Mouse (Mus musculus) forebrain, postnatal 0 days (tissue): ENCODE measurements around the gene Relt. TPM values are rescaled to one million over a fixed set of nuclear protein-coding genes. Genes with fewer than 3 reads are reported as not detected.

Experiments used
- ATAC-seq: fragments of 200-750 bp; cut with Nextera tagmentation; 2 replicates; pipeline ENCODE4 v1.8.0; 2017; ENCODE audit warnings: mild to moderate bottlenecking, moderate library complexity
- DNase-seq: peaks from one replicate; pipeline ENCODE4 v3.0.0-alpha.2; 2015
- H3K27ac ChIP-seq: fragments of 300-500 bp; sonication (generic); 2 replicates; pipeline ENCODE4 v1.5.1; 2014; ENCODE audit warnings: low read depth, mild to moderate bottlenecking, antibody characterized with exemption, low read length, moderate library complexity, mixed read lengths
- H3K27me3 ChIP-seq: fragments of 300-500 bp; sonication (generic); 2 replicates; pipeline ENCODE4 v1.6.1; 2014; ENCODE audit warnings: mild to moderate bottlenecking, low read length, mixed read lengths; ENCODE audit not compliant: insufficient read depth
- H3K36me3 ChIP-seq: fragments of 300-500 bp; sonication (generic); 2 replicates; pipeline ENCODE4 v1.6.1; 2014; ENCODE audit warnings: mild to moderate bottlenecking, moderate library complexity; ENCODE audit not compliant: insufficient read depth
- H3K4me1 ChIP-seq: fragments of 300-500 bp; sonication (generic); 2 replicates; pipeline ENCODE4 v1.6.1; 2014; ENCODE audit warnings: antibody characterized with exemption; ENCODE audit not compliant: insufficient read depth
- H3K4me2 ChIP-seq: fragments of 300-500 bp; sonication (generic); 2 replicates; pipeline ENCODE4 v1.6.1; 2014; ENCODE audit warnings: low read depth, mild to moderate bottlenecking, moderate library complexity
- H3K4me3 ChIP-seq: fragments of 300-500 bp; sonication (generic); 2 replicates; pipeline ENCODE4 v1.5.1; 2014; ENCODE audit warnings: low read depth, low read length, mixed read lengths
- H3K9ac ChIP-seq: fragments of 300-500 bp; sonication (generic); 2 replicates; pipeline ENCODE4 v1.6.1; 2014; ENCODE audit warnings: mild to moderate bottlenecking
- H3K9me3 ChIP-seq: fragments of 300-500 bp; sonication (generic); 2 replicates; pipeline ENCODE4 v1.6.1; 2016; ENCODE audit warnings: low read length
- CTCF ChIP-seq: sonication (generic); IDR thresholded peaks from 2 replicates; pipeline ENCODE4 v1.5.1; 2016; ENCODE audit warnings: antibody characterized with exemption, control low read depth, low read depth
- WGBS: fragments of 180-500 bp; shearing (Covaris S2); extraction: QIAGEN DNeasy Blood & Tissue Kit; methylation state at CpG from one replicate; pipeline ENCODE4 v1.1.7; 2014; 5-methylcytosine and 5-hydroxymethylcytosine counted together
- polyA plus RNA-seq: library from polyadenylated mRNA; unstranded; fragments of >200 nt; fragmentation: Nextera tagmentation; extraction: Ambion mirVana; gene quantifications from 2 replicates; pipeline ENCODE4 v1.2.1, GENCODE M21; 2015
- total RNA-seq: library from RNA; depleted of rRNA; stranded (reverse); fragments of >200 nt; gene quantifications from 2 replicates; pipeline ENCODE4 v1.2.3, GENCODE M21; 2014

Relt gene
- total and polyA plus RNA-seq, 2 experiments from 2014 or later, result 4.4 to 8.3 TPM

GRCm38 (mm10) chr7:100855300-100855699 lies 7.9 kb downstream of the Relt start:
- Histone ChIP-seq H3K27ac (peak overlapping the region; percentile 15; the same call in 1 of the 2 replicates), H3K36me3 (no peaks in the 10 kb centered on the region), H3K27me3 (no peaks in the 10 kb centered on the region), H3K4me2 (no peak overlapping the region), H3K9me3 (no peaks in the 10 kb centered on the region), H3K4me1 (peaks cover 17% of the 10 kb centered on the region; the same call in 1 of the 2 replicates), H3K9ac (no peak overlapping the region), H3K4me3 (no peak overlapping the region)
- TF ChIP-seq CTCF, result no peak
- 45% methylated on average over 4 of the region's 4 CpGs for WGBS
- DNase-seq (no peak), ATAC-seq (no peak)

DNA sequence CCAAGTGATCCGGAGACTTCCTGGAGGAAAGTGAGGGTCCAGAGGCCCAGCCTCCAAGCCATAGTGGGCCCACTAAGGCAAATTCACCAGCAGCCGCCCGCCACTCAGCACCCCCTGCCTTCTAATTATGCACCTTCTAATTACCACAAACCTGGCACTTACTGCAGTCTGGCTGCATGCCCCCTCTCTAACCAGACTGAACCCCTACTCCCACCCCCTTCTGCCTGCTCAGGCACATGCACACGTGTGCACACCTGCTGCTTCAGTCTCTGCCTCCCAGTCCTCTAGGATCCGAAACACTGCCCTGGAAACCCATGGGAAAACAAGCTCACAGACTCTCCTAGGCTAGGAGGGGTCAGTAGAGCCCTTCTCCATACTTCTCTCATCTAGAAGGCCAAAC lies 8.4 kb downstream of the Relt start:
- Histone ChIP-seq H3K27me3 (no peaks in the 10 kb centered on the region), H3K9ac (no peak overlapping the region), H3K36me3 (no peaks in the 10 kb centered on the region), H3K9me3 (no peaks in the 10 kb centered on the region), H3K4me3 (no peak overlapping the region), H3K4me2 (no peak overlapping the region), H3K27ac (no peak overlapping the region), H3K4me1 (peaks cover 17% of the 10 kb centered on the region; the same call in 1 of the 2 replicates)
- TF ChIP-seq CTCF, result no peak
- ATAC-seq (no peak), DNase-seq (peak; percentile 35)
- 32% methylated on average over 5 of the region's 5 CpGs for WGBS

DNA sequence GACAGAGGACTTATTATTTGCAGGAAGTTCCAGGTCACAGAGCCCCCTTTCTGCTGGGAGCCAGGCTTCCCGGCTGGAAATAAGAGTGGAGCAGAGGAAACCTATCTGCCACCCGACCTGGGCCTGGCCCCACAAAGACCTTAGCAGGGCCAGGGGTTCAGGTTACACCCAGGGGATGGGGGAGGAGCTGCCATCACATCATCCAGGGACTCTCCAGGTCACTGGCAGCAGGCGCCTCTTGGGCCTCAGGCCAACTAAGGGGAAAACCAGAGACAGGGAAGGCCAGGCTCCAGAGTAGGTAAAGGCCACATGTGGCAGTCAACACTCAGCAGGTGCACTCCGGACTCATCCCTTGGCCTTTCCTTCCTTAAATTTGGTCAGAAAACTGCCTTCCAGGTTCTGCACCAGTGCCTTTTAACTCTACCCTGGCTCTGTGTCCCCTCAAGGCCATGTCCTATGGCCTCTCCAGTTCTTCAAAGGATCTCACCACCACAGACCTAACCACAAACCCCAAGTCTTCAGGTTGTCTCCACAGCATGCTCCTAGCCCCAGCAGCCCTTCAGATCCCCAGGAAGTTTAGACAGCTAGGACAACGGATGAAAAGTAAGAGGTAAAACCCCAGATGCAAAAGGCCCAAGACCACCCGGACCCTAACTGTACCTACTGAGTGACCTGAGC lies 9.0 kb downstream of the Relt start:
- H3K9me3 ChIP-seq, result no peaks in the 10 kb centered on the region
- no peak overlapping the region for H3K27ac ChIP-seq
- TF ChIP-seq CTCF, result no peak
- 55% methylated on average over 6 of the region's 6 CpGs for WGBS
- no peak overlapping the region for H3K4me3 ChIP-seq
- no peaks in the 10 kb centered on the region for H3K27me3 ChIP-seq
- H3K9ac ChIP-seq, result no peak overlapping the region
- ATAC-seq (no peak), DNase-seq (no peak)
- H3K36me3 ChIP-seq, result no peaks in the 10 kb centered on the region
- H3K4me2 ChIP-seq, result no peak overlapping the region
- peaks cover 17% of the 10 kb centered on the region; the same call in 1 of the 2 replicates for H3K4me1 ChIP-seq

DNA sequence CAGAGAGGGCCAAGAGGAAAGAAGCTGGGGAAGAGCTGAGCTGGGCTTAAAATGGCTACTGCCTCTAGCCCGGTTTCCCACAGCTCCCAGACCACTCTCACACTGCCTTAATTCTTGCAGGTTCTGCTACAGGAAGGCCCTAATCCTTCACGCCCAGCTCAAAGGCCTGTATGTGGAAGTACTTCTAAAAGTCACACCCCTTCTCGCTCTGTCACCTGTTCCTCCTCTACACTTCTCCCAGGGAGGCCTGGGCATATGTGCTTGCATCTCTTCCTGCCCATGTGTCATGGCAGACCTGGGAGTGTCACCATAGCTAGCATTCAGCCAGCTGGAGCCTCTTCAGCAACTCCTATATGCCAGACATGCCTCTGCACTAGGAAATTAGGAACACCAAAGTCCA lies 9.8 kb downstream of the Relt start:
- no peak overlapping the region for H3K4me3 ChIP-seq
- WGBS, result 90% methylated on average over 3 of the region's 3 CpGs
- no peak overlapping the region for H3K27ac ChIP-seq
- no peaks in the 10 kb centered on the region for H3K9me3 ChIP-seq
- peaks cover 17% of the 10 kb centered on the region; the same call in 1 of the 2 replicates for H3K4me1 ChIP-seq
- TF ChIP-seq CTCF, result no peak
- no peaks in the 10 kb centered on the region for H3K36me3 ChIP-seq
- ATAC-seq (no peak), DNase-seq (no peak)
- H3K27me3 ChIP-seq, result no peaks in the 10 kb centered on the region
- no peak overlapping the region for H3K4me2 ChIP-seq
- H3K9ac ChIP-seq, result no peak overlapping the region

GRCm38 (mm10) chr7:100851481-100852356 lies 11.5 kb downstream of the Relt start:
- DNase-seq, result no peak

DNA sequence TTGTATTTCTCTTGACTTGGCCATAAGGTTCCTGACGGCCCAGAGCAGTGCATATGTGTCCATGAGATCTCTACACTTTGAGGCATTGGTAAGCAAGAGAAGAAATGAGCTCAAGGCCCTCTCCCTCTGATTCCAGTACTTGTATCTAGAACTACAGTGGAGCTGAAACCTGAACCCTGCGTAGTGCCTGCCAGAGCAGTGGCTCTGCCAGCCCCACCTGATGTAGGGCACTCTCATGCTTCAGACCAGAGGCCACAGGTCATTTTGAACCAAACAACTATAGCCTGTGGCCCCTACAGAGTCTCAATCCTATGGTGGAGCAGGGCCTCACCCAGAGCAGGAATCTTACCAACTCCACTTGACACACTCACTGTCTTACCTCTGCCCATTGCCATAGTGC lies 13.7 kb downstream of the Relt start:
- WGBS, result 87% methylated on average over 2 of the region's 2 CpGs
- H3K36me3 ChIP-seq, result no peaks in the 10 kb centered on the region

More at GRCm38 (mm10) chr7:100851481-100852356, 11.5 kb downstream of the Relt start:
- no peak overlapping the region for H3K4me2 ChIP-seq
- TF ChIP-seq CTCF, result no peak
- peaks cover 17% of the 10 kb centered on the region; the same call in 1 of the 2 replicates for H3K4me1 ChIP-seq
- H3K27ac ChIP-seq, result peak overlapping the region; percentile 48; the same call in 1 of the 2 replicates
- WGBS, result 49% methylated on average over 9 of the region's 9 CpGs
- no peaks in the 10 kb centered on the region for H3K36me3 ChIP-seq
- H3K9ac ChIP-seq, result no peak overlapping the region
- peak; percentile 69 for ATAC-seq
- H3K27me3 ChIP-seq, result no peaks in the 10 kb centered on the region
- H3K4me3 ChIP-seq, result no peak overlapping the region
- H3K9me3 ChIP-seq, result no peaks in the 10 kb centered on the region

GRCm38 (mm10) chr7:100848744-100849143 lies 14.5 kb downstream of the Relt start:
- Histone ChIP-seq H3K9me3 (no peaks in the 10 kb centered on the region), H3K9ac (no peak overlapping the region), H3K4me2 (no peak overlapping the region), H3K27me3 (no peaks in the 10 kb centered on the region), H3K36me3 (no peaks in the 10 kb centered on the region), H3K4me1 (peaks cover 9% of the 10 kb centered on the region; the same call in 1 of the 2 replicates), H3K27ac (no peak overlapping the region), H3K4me3 (no peak overlapping the region)
- WGBS, result 32% methylated on average over 6 of the region's 6 CpGs
- ATAC-seq (no peak), DNase-seq (peak; percentile 76)
- peak; percentile 76 for TF ChIP-seq CTCF

More for the DNA sequence above, 13.7 kb downstream of the Relt start:
- Histone ChIP-seq H3K27ac (no peak overlapping the region), H3K4me2 (no peak overlapping the region), H3K9ac (no peak overlapping the region), H3K9me3 (no peaks in the 10 kb centered on the region), H3K4me3 (no peak overlapping the region), H3K27me3 (no peaks in the 10 kb centered on the region), H3K4me1 (peaks cover 9% of the 10 kb centered on the region; the same call in 1 of the 2 replicates)
- no peak for DNase-seq
- TF ChIP-seq CTCF, result no peak
- no peak for ATAC-seq
